Mouse (Mus musculus): ENCODE results near the gene Hnrnpa0.
"Not testable (repeated sequence)": the region's sequence is repeated elsewhere in the genome, so short reads cannot be mapped to it uniquely, and the experiment has no call there.

Hnrnpa0 gene

DNA sequence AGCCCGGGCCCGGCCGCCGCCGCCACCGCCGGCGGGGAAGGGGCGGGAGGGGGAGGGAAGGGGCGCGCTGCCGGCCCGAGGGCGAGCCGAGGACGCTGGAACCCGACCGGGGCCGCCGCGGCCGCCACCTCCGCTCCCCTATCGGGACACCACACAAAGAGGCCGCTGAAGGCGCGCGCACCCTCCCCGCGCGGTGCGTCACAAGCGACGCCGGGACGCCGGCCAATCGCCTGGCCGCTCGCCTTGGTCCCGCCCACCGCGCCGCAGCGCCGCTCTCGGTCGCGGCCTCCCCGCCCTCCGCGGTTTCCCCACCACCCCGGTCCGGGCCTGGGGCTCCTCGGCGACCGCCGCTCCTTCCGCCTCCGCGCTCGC is at the start of gene Hnrnpa0:
Gene Hnrnpa0, minus strand, starts transcription at position 161 of the 372 bp plus-strand sequence.
- DNase-seq (ENCODE audit: low read depth): peak; percentile 96

DNA sequence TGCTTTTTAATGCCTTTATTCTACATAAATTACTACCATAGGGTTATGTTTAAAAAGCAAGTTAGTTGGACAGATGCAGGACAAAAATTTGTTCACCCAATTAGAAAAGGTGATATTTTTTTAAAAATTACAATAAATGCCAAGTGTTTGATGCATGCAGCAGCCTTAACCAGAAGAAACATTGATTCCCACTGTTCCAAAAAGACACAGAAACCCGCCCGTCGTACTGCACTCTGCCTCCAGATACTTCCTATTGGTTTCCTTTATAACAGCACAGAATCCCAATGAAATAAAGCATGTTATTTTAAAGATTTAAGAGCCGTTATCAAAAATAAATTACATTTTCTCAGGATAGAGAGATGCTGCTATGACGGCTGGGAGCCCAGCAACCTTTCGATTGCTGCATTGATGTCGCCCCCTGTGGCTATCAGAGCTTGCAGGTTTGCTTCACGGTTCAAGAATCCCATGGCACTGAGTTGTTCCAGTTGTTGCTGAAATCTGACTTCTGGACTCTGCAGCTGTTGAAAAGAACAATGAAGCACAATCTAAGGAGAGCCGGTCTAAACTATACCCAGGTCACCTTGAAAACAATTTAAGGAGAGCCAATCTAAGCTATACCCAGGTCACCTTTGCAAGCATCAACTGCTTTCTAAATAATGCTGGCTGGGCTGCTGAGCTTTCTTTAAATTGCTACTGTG is 49.3 kb upstream of the Hnrnpa0 start:
- DNase-seq (ENCODE audit: low read depth): no peak

- no peak for DNase-seq (ENCODE audit: low read depth)
Measured at GRCm38 (mm10) chr13:58176105-58176504, 47.7 kb upstream of the Hnrnpa0 start.

GRCm38 (mm10) chr13:58168119-58168518 is 39.8 kb upstream of the Hnrnpa0 start:
- no peak for DNase-seq (ENCODE audit: low read depth)

DNA sequence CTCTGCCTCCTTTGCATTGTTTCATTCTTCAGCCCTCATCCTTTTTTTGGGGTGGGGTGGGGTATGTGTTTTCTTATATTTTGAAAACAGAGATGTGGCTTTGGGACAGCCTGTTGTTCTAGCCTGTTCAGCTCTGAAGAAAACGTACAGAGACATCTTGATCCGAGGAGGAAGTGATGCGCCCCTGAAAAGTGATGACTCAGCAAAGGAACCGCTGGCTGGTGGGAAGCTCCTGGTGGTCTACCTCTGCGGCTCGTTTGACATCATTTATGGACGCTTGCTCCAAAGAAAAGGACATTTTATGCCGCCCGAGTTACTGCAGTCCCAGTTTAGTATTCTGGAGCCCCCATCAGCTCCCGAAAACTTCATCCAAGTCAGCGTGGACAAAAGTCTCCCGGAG is 35.0 kb upstream of the Hnrnpa0 start:
- DNase-seq (ENCODE audit: low read depth): no peak

GRCm38 (mm10) chr13:58160761-58161160 is 32.4 kb upstream of the Hnrnpa0 start:
- DNase-seq (ENCODE audit: low read depth): no peak

GRCm38 (mm10) chr13:58158099-58158912 is 29.9 kb upstream of the Hnrnpa0 start:
- peak; percentile 95 for DNase-seq (ENCODE audit: low read depth)

- DNase-seq (ENCODE audit: low read depth): peak; percentile 88
Measured at GRCm38 (mm10) chr13:58157447-58158098, 29.2 kb upstream of the Hnrnpa0 start, which contains the start of gene Idnk. Gene Idnk, plus strand, starts transcription at chr13:58157649.

GRCm38 (mm10) chr13:58157036-58157435 is 28.7 kb upstream of the Hnrnpa0 start:
- DNase-seq (ENCODE audit: low read depth): no peak

DNA sequence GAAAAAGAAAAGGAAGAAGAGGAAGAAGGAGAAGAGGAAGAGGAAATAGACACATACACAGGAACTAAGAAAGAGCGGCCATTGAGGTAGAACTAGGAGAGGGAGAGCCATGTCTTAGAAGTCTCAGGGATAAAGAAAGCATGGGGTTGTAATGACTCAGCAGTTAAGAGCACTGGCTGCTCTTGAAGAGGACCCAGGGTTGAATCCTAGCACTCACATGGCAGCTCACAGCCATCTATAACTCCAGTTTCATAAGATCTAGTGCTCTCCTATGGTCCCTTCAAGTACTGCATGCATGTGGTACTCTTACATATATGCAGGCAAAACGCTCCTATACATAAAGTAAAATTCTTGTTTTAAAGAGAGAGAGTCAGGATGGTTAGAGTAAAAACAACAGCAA is 27.7 kb upstream of the Hnrnpa0 start:
- DNase-seq (ENCODE audit: low read depth): no peak

GRCm38 (mm10) chr13:58150442-58150841 is 22.1 kb upstream of the Hnrnpa0 start:
- DNase-seq (ENCODE audit: low read depth): no peak

GRCm38 (mm10) chr13:58149629-58150028 is 21.3 kb upstream of the Hnrnpa0 start:
- no peak for DNase-seq (ENCODE audit: low read depth)

GRCm38 (mm10) chr13:58149033-58149558 is 20.7 kb upstream of the Hnrnpa0 start:
- peak; percentile 53 for DNase-seq (ENCODE audit: low read depth)

DNA sequence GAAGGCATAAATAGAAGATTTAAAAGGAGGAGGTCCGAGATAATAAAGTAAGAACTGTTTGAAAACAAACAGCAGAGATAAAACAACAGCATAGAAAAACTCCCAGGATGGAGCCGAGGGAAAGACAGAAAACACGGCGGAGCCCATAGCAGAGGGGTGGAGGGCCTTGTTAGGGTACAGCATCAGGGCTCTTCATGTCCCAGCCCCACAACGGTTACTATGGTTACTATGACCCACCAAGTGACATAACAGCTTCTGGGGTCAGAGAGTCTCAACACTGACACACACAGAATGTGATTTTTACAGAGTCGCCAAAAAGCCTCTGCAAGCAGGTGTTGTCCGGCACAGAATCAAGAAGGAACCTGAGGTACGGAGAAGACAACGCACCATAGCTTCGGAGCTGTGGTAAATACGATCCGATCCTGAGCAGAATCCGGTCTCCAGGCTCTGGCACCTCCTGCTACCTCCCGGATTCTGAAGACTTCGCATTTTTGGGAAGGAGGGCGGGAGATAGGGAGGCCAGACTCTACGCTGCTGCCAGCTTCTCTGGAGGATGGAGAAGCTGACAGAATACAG is 20.0 kb upstream of the Hnrnpa0 start:
- peak; percentile 68 for DNase-seq (ENCODE audit: low read depth)

DNA sequence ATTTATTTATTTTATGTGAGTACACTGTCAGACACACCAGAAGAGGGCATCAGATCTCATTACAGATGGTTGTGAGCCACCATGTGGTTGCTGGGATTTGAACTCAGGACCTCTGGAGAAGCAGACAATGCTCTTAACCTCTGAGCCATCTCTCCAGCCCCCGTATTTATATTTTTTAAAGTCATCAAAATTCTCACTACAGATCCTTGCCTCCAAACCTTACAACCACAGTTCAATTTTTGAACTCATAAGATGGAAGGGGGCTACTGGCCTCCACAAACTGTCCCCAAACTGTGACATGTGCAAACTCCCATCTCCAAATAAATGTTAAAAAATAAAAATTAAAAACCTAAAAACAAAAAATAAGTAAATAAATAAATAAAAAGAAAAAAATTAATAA is 19.4 kb upstream of the Hnrnpa0 start:
- DNase-seq (ENCODE audit: low read depth): no peak

- DNase-seq (ENCODE audit: low read depth): not testable (repeated sequence)
Measured at GRCm38 (mm10) chr13:58146603-58147002, 18.2 kb upstream of the Hnrnpa0 start.

DNA sequence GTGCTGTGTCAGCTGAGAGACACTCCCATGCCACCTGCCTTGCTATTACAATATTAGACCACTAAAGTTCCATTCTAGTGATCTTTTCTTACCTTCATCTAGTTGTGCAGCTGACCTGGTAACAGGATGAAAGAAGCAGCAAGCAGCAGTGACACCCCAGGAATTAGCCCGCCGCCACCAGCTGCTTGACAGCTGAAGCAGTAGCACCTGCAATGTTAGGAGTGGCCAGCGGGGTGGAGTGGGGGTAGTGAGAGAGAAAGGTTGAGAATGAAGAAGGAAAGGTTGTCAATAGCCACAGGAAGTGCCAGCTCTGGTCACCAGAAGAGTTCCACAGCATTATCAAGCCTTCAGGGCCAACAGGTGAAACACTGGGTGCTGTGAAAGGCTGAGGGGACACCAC is 3.3 kb upstream of the Hnrnpa0 start:
- no peak for DNase-seq (ENCODE audit: low read depth)

DNA sequence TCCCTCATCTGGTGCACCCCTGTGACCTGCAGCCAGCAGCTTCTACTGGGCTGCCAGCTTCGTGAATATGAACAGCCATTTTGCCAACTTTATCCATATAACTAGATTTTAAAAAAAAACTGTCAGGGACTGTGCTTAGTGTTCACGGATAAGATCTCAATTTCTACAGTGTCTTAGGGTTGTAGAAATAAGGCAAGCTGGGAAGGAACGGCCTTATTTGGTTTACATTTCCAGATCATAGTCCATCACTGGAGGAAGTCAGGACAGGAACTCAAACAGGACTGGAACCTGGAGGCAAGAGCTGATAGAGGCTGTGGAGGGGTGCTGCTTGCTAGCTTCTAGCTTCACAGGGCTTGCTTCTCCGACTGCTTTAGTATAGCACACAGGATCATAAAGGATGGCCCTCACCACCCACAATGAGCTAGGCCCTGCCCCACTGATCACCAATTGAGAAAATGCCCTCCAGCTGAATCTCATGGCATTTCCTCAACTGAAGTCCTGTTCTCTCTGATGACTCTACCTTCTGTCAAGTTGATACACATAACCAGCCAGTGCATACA is 1.4 kb upstream of the Hnrnpa0 start:
- peak; percentile 35 for DNase-seq (ENCODE audit: low read depth)

- DNase-seq (ENCODE audit: low read depth): peak; percentile 96
Measured at GRCm38 (mm10) chr13:58128768-58129671, 664 bp upstream of the Hnrnpa0 start.

DNA sequence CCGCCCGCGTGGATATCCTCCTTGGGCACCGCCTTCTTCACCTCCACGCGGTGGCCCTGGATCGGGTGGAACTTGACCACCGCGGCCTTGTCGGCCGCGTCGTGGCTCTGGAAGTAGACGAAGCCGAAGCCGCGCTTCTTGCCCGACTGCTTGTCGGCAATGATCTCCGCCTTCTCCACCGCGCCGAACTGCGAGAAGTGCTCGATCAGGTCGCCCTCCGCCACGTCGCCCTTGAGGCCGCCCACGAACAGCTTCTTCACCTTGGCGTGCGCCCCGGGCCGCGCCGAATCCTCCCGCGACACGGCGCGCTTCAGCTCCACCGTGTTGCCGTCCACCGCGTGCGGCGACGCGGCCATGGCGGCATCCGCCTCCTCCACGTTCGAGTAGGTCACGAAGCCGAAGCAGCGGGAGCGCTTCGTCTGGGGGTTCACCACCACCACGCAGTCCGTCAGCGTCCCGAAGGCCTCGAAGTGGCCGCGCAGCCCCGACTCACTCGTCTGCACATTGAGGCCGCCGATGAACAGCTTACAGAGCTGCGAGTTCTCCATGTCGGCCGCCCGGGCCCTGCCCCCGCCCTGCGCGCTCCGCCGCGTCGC is 492 bp downstream of the Hnrnpa0 start:
- DNase-seq (ENCODE audit: low read depth): peak; percentile 67

Data from NIH3T3 (cell line).